Mouse (Mus musculus): ENCODE results near the gene Dnaaf2.
A peak's percentile ranks its signal among the peaks of the same experiment; 100 is the strongest.
"Not testable (repeated sequence)": the region's sequence is repeated elsewhere in the genome, so short reads cannot be mapped to it uniquely, and the experiment has no call there.

Gene Dnaaf2

GRCm38 (mm10) chr12:69197378-69198163, 658 bp downstream of the Dnaaf2 start:
- no peak for DNase-seq (ENCODE audit: low read depth, low spot score)

GRCm38 (mm10) chr12:69196444-69197377, 1.5 kb downstream of the Dnaaf2 start, which contains the start of gene Gm49383:
Gm49383 (minus strand) TSS chr12:69197104.
- peak; percentile 52 for DNase-seq (ENCODE audit: low read depth, low spot score)

- no peak for DNase-seq (ENCODE audit: low read depth, low spot score)
Measured at GRCm38 (mm10) chr12:69192637-69193036, 5.6 kb downstream of the Dnaaf2 start.

GRCm38 (mm10) chr12:69191396-69191795, 6.8 kb downstream of the Dnaaf2 start:
- DNase-seq (ENCODE audit: low read depth, low spot score): no peak

- DNase-seq (ENCODE audit: low read depth, low spot score): no peak
Measured at GRCm38 (mm10) chr12:69190522-69190921, 7.7 kb downstream of the Dnaaf2 start.

- no peak for DNase-seq (ENCODE audit: low read depth, low spot score)
Measured at GRCm38 (mm10) chr12:69190074-69190473, 8.2 kb downstream of the Dnaaf2 start.

GRCm38 (mm10) chr12:69186811-69187471, 11.3 kb downstream of the Dnaaf2 start:
- no peak for DNase-seq (ENCODE audit: low read depth, low spot score)

GRCm38 (mm10) chr12:69185371-69185770, 12.9 kb downstream of the Dnaaf2 start:
- no peak for DNase-seq (ENCODE audit: low read depth, low spot score)

GRCm38 (mm10) chr12:69184342-69185295, 13.6 kb downstream of the Dnaaf2 start:
- no peak for DNase-seq (ENCODE audit: low read depth, low spot score)

- DNase-seq (ENCODE audit: low read depth, low spot score): peak; percentile 94
Measured at GRCm38 (mm10) chr12:69183583-69184308, 14.5 kb downstream of the Dnaaf2 start, which contains the start of the genes Rpl36al and Mgat2. Rpl36al (minus strand) TSS chr12:69184083. Mgat2 (plus strand) TSS chr12:69184157.

GRCm38 (mm10) chr12:69181800-69182199, 16.4 kb downstream of the Dnaaf2 start:
- no peak for DNase-seq (ENCODE audit: low read depth, low spot score)

- no peak for DNase-seq (ENCODE audit: low read depth, low spot score)
Measured at GRCm38 (mm10) chr12:69179371-69179770, 18.9 kb downstream of the Dnaaf2 start.

GRCm38 (mm10) chr12:69177526-69177925, 20.7 kb downstream of the Dnaaf2 start:
- DNase-seq (ENCODE audit: low read depth, low spot score): no peak

- no peak for DNase-seq (ENCODE audit: low read depth, low spot score)
Measured at GRCm38 (mm10) chr12:69175975-69176374, 22.3 kb downstream of the Dnaaf2 start.

- DNase-seq (ENCODE audit: low read depth, low spot score): no peak
Measured at GRCm38 (mm10) chr12:69171307-69171706, 26.9 kb downstream of the Dnaaf2 start.

GRCm38 (mm10) chr12:69168461-69169106, 29.6 kb downstream of the Dnaaf2 start, which contains the start of gene Lrr1:
Lrr1 (plus strand) TSS chr12:69168814.
- DNase-seq (ENCODE audit: low read depth, low spot score): peak; percentile 51

- no peak for DNase-seq (ENCODE audit: low read depth, low spot score)
Measured at GRCm38 (mm10) chr12:69167656-69168460, 30.4 kb downstream of the Dnaaf2 start.

GRCm38 (mm10) chr12:69166861-69167581, 31.2 kb downstream of the Dnaaf2 start:
- DNase-seq (ENCODE audit: low read depth, low spot score): not testable (repeated sequence)
